Mouse (Mus musculus): ENCODE measurements around the gene Runx3. TPM values are rescaled to one million over a fixed set of nuclear protein-coding genes. Genes with fewer than 3 reads are reported as not detected.

Gene Runx3
- polyA plus RNA-seq (2014; fragmentation: Nextera tagmentation; extraction: Ambion mirVana): 0.57 and 0.61 TPM in 2 replicates

GRCm38 (mm10) chr4:135120342-135121100 is at the start of gene Runx3:
Runx3 (plus strand) TSS chr4:135120652.
- Histone ChIP-seq H3K9me3 (ENCODE audit: control insufficient read depth, low read length) (no peaks in the 10 kb centered on the region), H3K27me3 (ENCODE audit: control insufficient read depth, insufficient read depth, low read length) (no peaks in the 10 kb centered on the region), H3K4me1 (ENCODE audit: control insufficient read depth, insufficient read depth, low read length) (peaks cover 5% of the 10 kb centered on the region; the same call in 1 of the 2 replicates), H3K27ac (replicated peaks; ENCODE audit: low read depth, low read length) (no peak within 1 kb of the TSS), H3K4me2 (ENCODE audit: low read depth, severe bottlenecking) (no peak within 1 kb of the TSS), H3K4me3 (ENCODE audit: low read depth, low read length) (no peak within 1 kb of the TSS), H3K9ac (ENCODE audit: low read length) (no peak within 1 kb of the TSS; the same call in 1 of the 2 replicates), H3K36me3 (ENCODE audit: control insufficient read depth, insufficient read depth, low read length) (no peaks in the 10 kb centered on the region)
- DNase-seq (ENCODE audit: low spot score) (no peak), ATAC-seq (ENCODE audit: insufficient number of reproducible peaks, low FRiP score, low TSS enrichment, low read depth) (0 out of 2 replicates have a peak, but pooled peaks have one; percentile 37)
- WGBS: 81% methylated on average over 18 of the region's 18 CpGs

- no peak for DNase-seq (ENCODE audit: low spot score)
- no peaks in the 10 kb centered on the region for H3K4me1 ChIP-seq (ENCODE audit: control insufficient read depth, insufficient read depth, low read length)
- ATAC-seq (ENCODE audit: insufficient number of reproducible peaks, low FRiP score, low TSS enrichment, low read depth): no peak
- no peaks in the 10 kb centered on the region for H3K9me3 ChIP-seq (ENCODE audit: control insufficient read depth, low read length)
- no peak overlapping the region for H3K4me2 ChIP-seq (ENCODE audit: low read depth, severe bottlenecking)
- H3K4me3 ChIP-seq (ENCODE audit: low read depth, low read length): no peak overlapping the region
- 93% methylated on average over 6 of the region's 6 CpGs for WGBS
- H3K27ac ChIP-seq (replicated peaks; ENCODE audit: low read depth, low read length): no peak overlapping the region
- H3K9ac ChIP-seq (ENCODE audit: low read length): no peak overlapping the region
- no peaks in the 10 kb centered on the region for H3K36me3 ChIP-seq (ENCODE audit: control insufficient read depth, insufficient read depth, low read length)
- no peaks in the 10 kb centered on the region for H3K27me3 ChIP-seq (ENCODE audit: control insufficient read depth, insufficient read depth, low read length)
Measured at GRCm38 (mm10) chr4:135072671-135073070, 47.8 kb upstream of the Runx3 start.

- H3K4me1 ChIP-seq (ENCODE audit: control insufficient read depth, insufficient read depth, low read length): no peaks in the 10 kb centered on the region
- DNase-seq (ENCODE audit: low spot score): no peak
- no peaks in the 10 kb centered on the region for H3K36me3 ChIP-seq (ENCODE audit: control insufficient read depth, insufficient read depth, low read length)
- H3K4me2 ChIP-seq (ENCODE audit: low read depth, severe bottlenecking): no peak overlapping the region
- no peaks in the 10 kb centered on the region for H3K9me3 ChIP-seq (ENCODE audit: control insufficient read depth, low read length)
- no peaks in the 10 kb centered on the region for H3K27me3 ChIP-seq (ENCODE audit: control insufficient read depth, insufficient read depth, low read length)
- H3K27ac ChIP-seq (replicated peaks; ENCODE audit: low read depth, low read length): no peak overlapping the region
- 77% methylated on average over 10 of the region's 10 CpGs for WGBS
- H3K9ac ChIP-seq (ENCODE audit: low read length): no peak overlapping the region
- H3K4me3 ChIP-seq (ENCODE audit: low read depth, low read length): no peak overlapping the region
- ATAC-seq (ENCODE audit: insufficient number of reproducible peaks, low FRiP score, low TSS enrichment, low read depth): no peak
Measured at GRCm38 (mm10) chr4:135073523-135073922, 46.9 kb upstream of the Runx3 start.

GRCm38 (mm10) chr4:135074646-135075045 is 45.8 kb upstream of the Runx3 start:
- Histone ChIP-seq H3K4me2 (ENCODE audit: low read depth, severe bottlenecking) (no peak overlapping the region), H3K9ac (ENCODE audit: low read length) (no peak overlapping the region), H3K4me3 (ENCODE audit: low read depth, low read length) (no peak overlapping the region), H3K9me3 (ENCODE audit: control insufficient read depth, low read length) (no peaks in the 10 kb centered on the region), H3K27ac (replicated peaks; ENCODE audit: low read depth, low read length) (no peak overlapping the region), H3K36me3 (ENCODE audit: control insufficient read depth, insufficient read depth, low read length) (no peaks in the 10 kb centered on the region), H3K27me3 (ENCODE audit: control insufficient read depth, insufficient read depth, low read length) (no peaks in the 10 kb centered on the region), H3K4me1 (ENCODE audit: control insufficient read depth, insufficient read depth, low read length) (no peaks in the 10 kb centered on the region)
- DNase-seq (ENCODE audit: low spot score): no peak
- 48% methylated on average over 4 of the region's 4 CpGs for WGBS
- ATAC-seq (ENCODE audit: insufficient number of reproducible peaks, low FRiP score, low TSS enrichment, low read depth): no peak

- DNase-seq (ENCODE audit: low spot score): no peak
- WGBS: 76% methylated on average over 6 of the region's 6 CpGs
- Histone ChIP-seq H3K4me3 (ENCODE audit: low read depth, low read length) (no peak overlapping the region), H3K4me2 (ENCODE audit: low read depth, severe bottlenecking) (no peak overlapping the region), H3K27ac (replicated peaks; ENCODE audit: low read depth, low read length) (no peak overlapping the region), H3K4me1 (ENCODE audit: control insufficient read depth, insufficient read depth, low read length) (peaks cover 3% of the 10 kb centered on the region), H3K9me3 (ENCODE audit: control insufficient read depth, low read length) (no peaks in the 10 kb centered on the region), H3K9ac (ENCODE audit: low read length) (no peak overlapping the region), H3K36me3 (ENCODE audit: control insufficient read depth, insufficient read depth, low read length) (no peaks in the 10 kb centered on the region), H3K27me3 (ENCODE audit: control insufficient read depth, insufficient read depth, low read length) (no peaks in the 10 kb centered on the region)
- no peak for ATAC-seq (ENCODE audit: insufficient number of reproducible peaks, low FRiP score, low TSS enrichment, low read depth)
Measured at GRCm38 (mm10) chr4:135075360-135075759, 45.1 kb upstream of the Runx3 start.

GRCm38 (mm10) chr4:135076611-135077010 is 43.8 kb upstream of the Runx3 start:
- Histone ChIP-seq H3K4me1 (ENCODE audit: control insufficient read depth, insufficient read depth, low read length) (peaks cover 6% of the 10 kb centered on the region), H3K4me3 (ENCODE audit: low read depth, low read length) (no peak overlapping the region), H3K4me2 (ENCODE audit: low read depth, severe bottlenecking) (no peak overlapping the region), H3K9ac (ENCODE audit: low read length) (no peak overlapping the region), H3K36me3 (ENCODE audit: control insufficient read depth, insufficient read depth, low read length) (no peaks in the 10 kb centered on the region), H3K9me3 (ENCODE audit: control insufficient read depth, low read length) (no peaks in the 10 kb centered on the region), H3K27ac (replicated peaks; ENCODE audit: low read depth, low read length) (no peak overlapping the region), H3K27me3 (ENCODE audit: control insufficient read depth, insufficient read depth, low read length) (no peaks in the 10 kb centered on the region)
- ATAC-seq (ENCODE audit: insufficient number of reproducible peaks, low FRiP score, low TSS enrichment, low read depth) (no peak), DNase-seq (ENCODE audit: low spot score) (no peak)
- WGBS: 80% methylated on average over 5 of the region's 5 CpGs

- ATAC-seq (ENCODE audit: insufficient number of reproducible peaks, low FRiP score, low TSS enrichment, low read depth) (no peak), DNase-seq (ENCODE audit: low spot score) (no peak)
- H3K9me3 ChIP-seq (ENCODE audit: control insufficient read depth, low read length): no peaks in the 10 kb centered on the region
- H3K27me3 ChIP-seq (ENCODE audit: control insufficient read depth, insufficient read depth, low read length): no peaks in the 10 kb centered on the region
- H3K27ac ChIP-seq (replicated peaks; ENCODE audit: low read depth, low read length): no peak overlapping the region
- H3K9ac ChIP-seq (ENCODE audit: low read length): no peak overlapping the region
- no peaks in the 10 kb centered on the region for H3K36me3 ChIP-seq (ENCODE audit: control insufficient read depth, insufficient read depth, low read length)
- no peak overlapping the region for H3K4me3 ChIP-seq (ENCODE audit: low read depth, low read length)
- no peak overlapping the region for H3K4me2 ChIP-seq (ENCODE audit: low read depth, severe bottlenecking)
- H3K4me1 ChIP-seq (ENCODE audit: control insufficient read depth, insufficient read depth, low read length): peaks cover 6% of the 10 kb centered on the region
- 80% methylated on average over 9 of the region's 9 CpGs for WGBS
Measured at GRCm38 (mm10) chr4:135077196-135077595, 43.3 kb upstream of the Runx3 start.

GRCm38 (mm10) chr4:135079859-135080640 is 40.4 kb upstream of the Runx3 start:
- 67% methylated on average over 23 of the region's 23 CpGs for WGBS
- DNase-seq (ENCODE audit: low spot score) (no peak), ATAC-seq (ENCODE audit: insufficient number of reproducible peaks, low FRiP score, low TSS enrichment, low read depth) (no peak)
- Histone ChIP-seq H3K9me3 (ENCODE audit: control insufficient read depth, low read length) (no peaks in the 10 kb centered on the region), H3K4me1 (ENCODE audit: control insufficient read depth, insufficient read depth, low read length) (peaks cover 13% of the 10 kb centered on the region), H3K36me3 (ENCODE audit: control insufficient read depth, insufficient read depth, low read length) (no peaks in the 10 kb centered on the region), H3K27ac (replicated peaks; ENCODE audit: low read depth, low read length) (no peak overlapping the region), H3K9ac (ENCODE audit: low read length) (no peak overlapping the region), H3K4me2 (ENCODE audit: low read depth, severe bottlenecking) (no peak overlapping the region), H3K27me3 (ENCODE audit: control insufficient read depth, insufficient read depth, low read length) (no peaks in the 10 kb centered on the region), H3K4me3 (ENCODE audit: low read depth, low read length) (no peak overlapping the region)
